Mouse (Mus musculus) lung, postnatal 14 days (tissue): Measurements from ENCODE around the gene Ncam1.

Experiments used
- DNase-seq: peaks from one replicate; pipeline ENCODE4 v3.0.0; 2021

Gene Ncam1

GRCm38 (mm10) chr9:49746176-49746575 lies 52.5 kb downstream of the Ncam1 start:
- DNase-seq, result no peak

GRCm38 (mm10) chr9:49745696-49746095 lies 53.0 kb downstream of the Ncam1 start:
- no peak for DNase-seq

GRCm38 (mm10) chr9:49744286-49744685 lies 54.4 kb downstream of the Ncam1 start:
- no peak for DNase-seq

GRCm38 (mm10) chr9:49739935-49740334 lies 58.8 kb downstream of the Ncam1 start:
- DNase-seq, result no peak

- DNase-seq, result no peak
Measured at GRCm38 (mm10) chr9:49738546-49738945, 60.2 kb downstream of the Ncam1 start.

GRCm38 (mm10) chr9:49737166-49737565 lies 61.6 kb downstream of the Ncam1 start:
- no peak for DNase-seq

- no peak for DNase-seq
Measured at GRCm38 (mm10) chr9:49734348-49735007, 64.2 kb downstream of the Ncam1 start.

GRCm38 (mm10) chr9:49733726-49734125 lies 65.0 kb downstream of the Ncam1 start:
- DNase-seq, result no peak

- no peak for DNase-seq
Measured at GRCm38 (mm10) chr9:49729479-49729878, 69.2 kb downstream of the Ncam1 start.

GRCm38 (mm10) chr9:49728211-49728610 lies 70.5 kb downstream of the Ncam1 start:
- DNase-seq, result no peak

GRCm38 (mm10) chr9:49722765-49723164 lies 76.0 kb downstream of the Ncam1 start:
- DNase-seq, result no peak

- DNase-seq, result no peak
Measured at GRCm38 (mm10) chr9:49715121-49715520, 83.6 kb downstream of the Ncam1 start.

GRCm38 (mm10) chr9:49714091-49714490 lies 84.6 kb downstream of the Ncam1 start:
- DNase-seq, result no peak

- DNase-seq, result no peak
Measured at GRCm38 (mm10) chr9:49707646-49708045, 91.1 kb downstream of the Ncam1 start.

- DNase-seq, result no peak
Measured at GRCm38 (mm10) chr9:49704196-49704967, 94.3 kb downstream of the Ncam1 start.

GRCm38 (mm10) chr9:49695371-49695770 lies 103.4 kb downstream of the Ncam1 start:
- DNase-seq, result no peak

- DNase-seq, result no peak
Measured at GRCm38 (mm10) chr9:49692791-49693190, 105.9 kb downstream of the Ncam1 start.

- no peak for DNase-seq
Measured at GRCm38 (mm10) chr9:49691344-49691743, 107.4 kb downstream of the Ncam1 start.

- DNase-seq, result no peak
Measured at GRCm38 (mm10) chr9:49683566-49684273, 115.0 kb downstream of the Ncam1 start.

GRCm38 (mm10) chr9:49681848-49682469 lies 116.8 kb downstream of the Ncam1 start:
- DNase-seq, result no peak

GRCm38 (mm10) chr9:49679270-49679669 lies 119.5 kb downstream of the Ncam1 start:
- DNase-seq, result no peak

GRCm38 (mm10) chr9:49675696-49676465 lies 122.8 kb downstream of the Ncam1 start:
- DNase-seq, result no peak
